Mouse (Mus musculus) heart, adult 2 months (tissue): Measurements from ENCODE around the gene Fam71e1.

Experiments used
- CTCF ChIP-seq: fragments of 200-600 bp; IDR thresholded peaks from 2 replicates; pipeline ENCODE4 v1.8.1; 2022; ENCODE audit warnings: antibody characterized with exemption, mild to moderate bottlenecking, moderate library complexity
- POLR2A ChIP-seq: fragments of 200-500 bp; IDR thresholded peaks from 2 replicates; pipeline ENCODE4 v1.6.1; 2011; ENCODE audit warnings: mild to moderate bottlenecking, low read depth, low read length, control low read depth; ENCODE audit not compliant: insufficient read depth

- TF ChIP-seq CTCF, result no peak
- no peak for TF ChIP-seq POLR2A
Measured at GRCm38 (mm10) chr7:44529518-44529917, 33.1 kb downstream of the Fam71e1 start.
